Mouse (Mus musculus): ENCODE results near the gene Timm8a2.

Timm8a2 gene

GRCm38 (mm10) chr14:122012193-122012592 is 22.3 kb upstream of the Timm8a2 start:
- no peak for DNase-seq

- DNase-seq, result no peak
Observed at GRCm38 (mm10) chr14:122012814-122013213, 21.7 kb upstream of the Timm8a2 start.

- no peak for DNase-seq
Observed at GRCm38 (mm10) chr14:122013417-122013951, 21.0 kb upstream of the Timm8a2 start.

- DNase-seq, result no peak
Observed at GRCm38 (mm10) chr14:122017958-122018357, 16.5 kb upstream of the Timm8a2 start.

- no peak for DNase-seq
Observed at GRCm38 (mm10) chr14:122019389-122019788, 15.1 kb upstream of the Timm8a2 start.

GRCm38 (mm10) chr14:122020567-122020966 is 13.9 kb upstream of the Timm8a2 start:
- DNase-seq, result no peak

- DNase-seq, result no peak
Observed at GRCm38 (mm10) chr14:122023054-122023453, 11.4 kb upstream of the Timm8a2 start.

GRCm38 (mm10) chr14:122023928-122024327 is 10.5 kb upstream of the Timm8a2 start:
- no peak for DNase-seq

- peak; percentile 11 to 21 for DNase-seq
Observed at GRCm38 (mm10) chr14:122028926-122029745, 5.3 kb upstream of the Timm8a2 start.

GRCm38 (mm10) chr14:122029851-122030250 is 4.6 kb upstream of the Timm8a2 start:
- DNase-seq, result no peak

GRCm38 (mm10) chr14:122032045-122032444 is 2.4 kb upstream of the Timm8a2 start:
- DNase-seq, result no peak

- no peak for DNase-seq
Observed at GRCm38 (mm10) chr14:122035181-122035580, 707 bp downstream of the Timm8a2 start.

GRCm38 (mm10) chr14:122035860-122036259 is 1.4 kb downstream of the Timm8a2 start:
- DNase-seq, result no peak

GRCm38 (mm10) chr14:122038874-122039647 is 4.6 kb downstream of the Timm8a2 start:
- DNase-seq, result no peak

GRCm38 (mm10) chr14:122041413-122041825 is 6.9 kb downstream of the Timm8a2 start:
- DNase-seq, result no peak

GRCm38 (mm10) chr14:122042142-122042694 is 7.7 kb downstream of the Timm8a2 start:
- DNase-seq, result no peak

- no peak for DNase-seq
Observed at GRCm38 (mm10) chr14:122047784-122048183, 13.3 kb downstream of the Timm8a2 start.

- DNase-seq, result no peak
Observed at GRCm38 (mm10) chr14:122048816-122049215, 14.3 kb downstream of the Timm8a2 start.

GRCm38 (mm10) chr14:122052896-122053635 is 18.6 kb downstream of the Timm8a2 start:
- DNase-seq, result no peak

- DNase-seq, result no peak
Observed at GRCm38 (mm10) chr14:122056871-122057270, 22.4 kb downstream of the Timm8a2 start.

GRCm38 (mm10) chr14:122057941-122058346 is 23.5 kb downstream of the Timm8a2 start:
- no peak for DNase-seq

GRCm38 (mm10) chr14:122060642-122061041 is 26.2 kb downstream of the Timm8a2 start:
- peak; percentile 56 to 87 for DNase-seq

- DNase-seq, result no peak
Observed at GRCm38 (mm10) chr14:122061376-122061775, 26.9 kb downstream of the Timm8a2 start.

All from kidney, adult 8-10 months (tissue).